Mouse (Mus musculus) cortical plate, adult 2 months (tissue): ENCODE measurements at regions not wholly inside any gene's neighbourhood (a gene's known extent, or its start where the extent isn't known, plus 50 kb on each side); places are given as distances from the start of the nearest gene placed in this dataset.

Experiments
- H3K27ac ChIP-seq: fragments of 200-500 bp; 2 replicates; pipeline ENCODE4 v1.5.1; 2012; ENCODE audit warnings: low read length, control low read depth, inconsistent platforms; ENCODE audit not compliant: insufficient read depth
- H3K4me1 ChIP-seq: fragments of 200-500 bp; 2 replicates; pipeline ENCODE4 v1.6.1; 2011; ENCODE audit warnings: low read length; ENCODE audit not compliant: control insufficient read depth, insufficient read depth
- H3K4me3 ChIP-seq: fragments of 200-500 bp; 2 replicates; pipeline ENCODE4 v1.5.1; 2011; ENCODE audit warnings: mild to moderate bottlenecking, low read length, control low read depth; ENCODE audit not compliant: insufficient read depth
- CTCF ChIP-seq: fragments of 200-500 bp; IDR thresholded peaks from 2 replicates; pipeline ENCODE4 v1.5.1; 2011; ENCODE audit warnings: mild to moderate bottlenecking, control low read depth, low read length; ENCODE audit not compliant: insufficient read depth; ENCODE audit errors: extremely low read depth
- POLR2A ChIP-seq: fragments of 200-500 bp; IDR thresholded peaks from 2 replicates; pipeline ENCODE4 v1.6.1; 2011; ENCODE audit warnings: mild to moderate bottlenecking, low read length, control low read depth; ENCODE audit not compliant: insufficient read depth; ENCODE audit errors: extremely low read depth

GRCm38 (mm10) chr8:10922209-10923030 lies 85.8 kb downstream of the Irs2 start:
- Histone ChIP-seq H3K4me1 (peaks cover 6% of the 10 kb centered on the region), H3K4me3 (no peak overlapping the region), H3K27ac (no peak overlapping the region)
- TF ChIP-seq CTCF = no peak
- no peak for TF ChIP-seq POLR2A

- Histone ChIP-seq H3K4me1 (peaks cover 6% of the 10 kb centered on the region), H3K4me3 (no peak overlapping the region), H3K27ac (no peak overlapping the region)
- TF ChIP-seq POLR2A (no peak), CTCF (no peak)
These were observed 86.6 kb downstream of the Irs2 start for GRCm38 (mm10) chr8:10921439-10922191.

DNA sequence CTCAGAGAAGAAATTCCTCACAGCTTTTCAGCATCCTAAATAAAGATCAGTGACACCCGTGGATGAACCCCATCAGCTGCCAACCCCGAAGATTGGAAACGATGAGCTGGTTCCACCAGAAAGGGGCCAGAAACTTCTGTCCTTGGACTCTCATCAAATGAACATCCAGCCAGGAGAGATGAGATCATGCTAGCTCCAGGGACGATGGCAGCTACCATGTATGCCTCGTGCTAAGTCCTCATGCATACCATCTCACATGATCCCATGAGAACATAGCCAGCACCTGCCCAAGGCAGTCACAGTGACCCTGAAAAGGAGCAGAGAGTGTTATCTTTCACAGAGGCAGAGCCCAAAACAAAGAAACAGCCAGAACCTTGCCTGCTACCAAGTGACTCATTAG lies 88.6 kb downstream of the Irs2 start:
- Histone ChIP-seq H3K27ac (no peak overlapping the region), H3K4me1 (peaks cover 2% of the 10 kb centered on the region; the same call in 1 of the 2 replicates), H3K4me3 (no peak overlapping the region)
- TF ChIP-seq POLR2A (no peak), CTCF (no peak)

- TF ChIP-seq CTCF (no peak), POLR2A (no peak)
- no peak overlapping the region for H3K27ac ChIP-seq
- H3K4me1 ChIP-seq = peaks cover 2% of the 10 kb centered on the region; the same call in 1 of the 2 replicates
- H3K4me3 ChIP-seq = no peak overlapping the region
These were observed 89.7 kb downstream of the Irs2 start for GRCm38 (mm10) chr8:10918403-10919035.

- Histone ChIP-seq H3K4me1 (no peaks in the 10 kb centered on the region), H3K4me3 (no peak overlapping the region), H3K27ac (no peak overlapping the region)
- no peak for TF ChIP-seq POLR2A
- TF ChIP-seq CTCF = no peak
These were observed 93.6 kb downstream of the Irs2 start for GRCm38 (mm10) chr8:10914616-10915015.

- H3K4me1 ChIP-seq = no peaks in the 10 kb centered on the region
- TF ChIP-seq POLR2A = no peak
- TF ChIP-seq CTCF = no peak
- no peak overlapping the region for H3K27ac ChIP-seq
These were observed 95.8 kb downstream of the Irs2 start for GRCm38 (mm10) chr8:10912436-10912835.

DNA sequence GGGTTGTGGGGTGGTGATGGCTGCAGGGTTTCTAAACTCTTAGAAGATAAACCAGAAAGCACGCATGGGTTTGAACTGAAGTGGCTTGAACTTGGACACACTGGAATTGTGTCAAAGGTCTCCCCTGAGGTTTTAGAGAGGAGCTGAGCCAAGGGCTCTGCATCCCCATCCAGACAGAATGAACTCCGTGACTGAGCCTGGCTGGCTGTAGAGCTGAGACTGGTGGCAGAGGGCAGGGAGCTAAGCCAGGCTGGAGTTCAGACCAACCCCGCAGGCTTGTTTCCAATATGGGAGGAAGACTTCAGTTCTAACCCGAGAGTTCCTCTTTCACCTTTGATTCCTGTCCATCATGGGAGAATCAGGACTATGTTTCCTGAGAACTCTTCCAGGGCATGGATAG lies 96.9 kb downstream of the Irs2 start:
- no peak overlapping the region for H3K27ac ChIP-seq
- no peak for TF ChIP-seq POLR2A
- no peak for TF ChIP-seq CTCF
- no peaks in the 10 kb centered on the region for H3K4me1 ChIP-seq
- H3K4me3 ChIP-seq = no peak overlapping the region

More at GRCm38 (mm10) chr8:10912436-10912835, 95.8 kb downstream of the Irs2 start:
- H3K4me3 ChIP-seq = no peak overlapping the region

DNA sequence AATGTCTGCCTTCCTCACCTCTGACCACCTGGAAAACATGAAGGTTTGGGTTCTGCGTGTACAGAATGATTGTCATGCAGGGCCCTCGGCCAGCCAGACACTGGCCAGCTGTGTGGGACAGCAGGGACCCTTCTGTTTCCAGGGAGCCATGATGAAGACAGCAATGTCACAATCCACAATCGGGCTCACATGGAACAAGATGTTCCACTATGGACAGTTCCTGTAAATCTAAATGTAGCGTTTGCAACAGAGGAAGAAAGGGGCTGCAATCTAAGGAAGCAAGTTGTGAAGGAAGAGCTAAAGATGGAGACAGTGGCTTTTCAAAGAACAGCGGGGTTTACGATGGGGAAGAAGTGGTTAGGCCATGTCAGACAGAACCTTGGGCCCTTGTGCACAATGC lies 97.3 kb downstream of the Irs2 start:
- Histone ChIP-seq H3K27ac (no peak overlapping the region), H3K4me3 (no peak overlapping the region), H3K4me1 (no peaks in the 10 kb centered on the region)
- TF ChIP-seq POLR2A = no peak

DNA sequence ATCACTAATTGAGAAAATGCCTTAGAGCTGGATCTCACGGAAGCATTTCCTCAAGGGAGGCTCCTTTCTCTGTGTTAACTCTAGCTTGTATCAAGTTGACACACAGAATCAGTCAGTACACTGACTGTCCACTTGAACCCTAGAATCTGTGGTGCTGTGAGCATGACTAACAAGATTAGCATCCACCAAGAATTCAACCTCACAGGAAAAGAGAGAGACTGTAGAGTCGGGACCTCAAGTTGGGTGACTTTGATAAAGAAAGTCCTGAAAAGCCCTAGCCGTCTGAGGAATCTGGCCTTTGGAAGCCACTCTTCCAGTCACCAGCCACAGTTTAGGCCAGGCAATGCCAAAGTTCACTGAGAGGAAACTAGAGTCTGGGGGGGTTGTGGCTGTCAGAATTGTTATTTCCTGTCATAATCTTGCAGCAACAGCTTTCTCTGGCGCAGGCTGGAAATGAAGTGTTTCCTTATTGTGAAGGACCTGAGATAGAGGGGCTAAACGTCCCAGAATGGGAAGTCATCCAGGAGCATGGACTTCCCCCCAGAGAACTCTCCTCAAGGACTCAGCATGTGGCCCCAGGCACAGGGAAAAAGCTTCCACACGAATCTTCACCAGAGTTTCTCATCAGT lies 97.9 kb downstream of the Irs2 start:
- no peak for TF ChIP-seq POLR2A
- TF ChIP-seq CTCF = no peak
- Histone ChIP-seq H3K4me1 (no peaks in the 10 kb centered on the region), H3K4me3 (no peak overlapping the region), H3K27ac (no peak overlapping the region)
